Mouse (Mus musculus) liver, postnatal 0 days (tissue): Measurements from ENCODE around the gene Fam189a1.

ENCODE experiments used
- CTCF ChIP-seq: sonication (generic); IDR thresholded peaks from 2 replicates; pipeline ENCODE4 v1.5.1; 2016; ENCODE audit warnings: antibody characterized with exemption, low read depth
- EP300 ChIP-seq: IDR thresholded peaks from 2 replicates; pipeline ENCODE4 v1.6.1; 2016; ENCODE audit warnings: antibody characterized with exemption, low read depth, mild to moderate bottlenecking

GRCm38 (mm10) chr7:65202719-65203118 is 46.3 kb upstream of the Fam189a1 start:
- TF ChIP-seq CTCF (no peak), EP300 (no peak)
